Mouse (Mus musculus): ENCODE measurements around the gene Zfp335.
"Not testable (repeated sequence)": the region's sequence is repeated elsewhere in the genome, so short reads cannot be mapped to it uniquely, and the experiment has no call there.

Zfp335 gene

GRCm38 (mm10) chr2:164871602-164872303 lies 39.8 kb downstream of the Zfp335 start:
- no peak for DNase-seq (ENCODE audit: low read depth, low spot score)

GRCm38 (mm10) chr2:164868491-164868890 lies 43.1 kb downstream of the Zfp335 start:
- DNase-seq (ENCODE audit: low read depth, low spot score): no peak

DNA sequence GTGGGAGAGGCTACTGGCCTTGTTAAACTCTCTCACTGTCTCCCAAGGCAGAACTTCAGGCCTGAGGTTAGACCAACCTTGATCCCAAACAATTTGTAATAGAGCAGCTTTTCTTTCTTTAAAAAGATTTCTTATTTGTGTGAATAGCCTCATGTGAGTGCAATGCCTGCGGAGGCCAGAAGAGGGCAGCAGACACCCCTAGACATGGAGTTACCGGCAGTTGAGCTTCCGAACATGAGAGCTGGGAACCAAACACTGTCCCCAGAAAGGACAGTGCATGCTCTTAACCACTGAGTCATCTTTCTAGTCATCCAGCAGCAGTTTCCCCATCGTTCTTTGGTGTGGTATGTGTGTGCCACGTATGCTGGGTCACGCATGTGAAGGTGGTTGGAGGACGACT lies 44.0 kb downstream of the Zfp335 start:
- DNase-seq (ENCODE audit: low read depth, low spot score): peak; percentile 53

DNA sequence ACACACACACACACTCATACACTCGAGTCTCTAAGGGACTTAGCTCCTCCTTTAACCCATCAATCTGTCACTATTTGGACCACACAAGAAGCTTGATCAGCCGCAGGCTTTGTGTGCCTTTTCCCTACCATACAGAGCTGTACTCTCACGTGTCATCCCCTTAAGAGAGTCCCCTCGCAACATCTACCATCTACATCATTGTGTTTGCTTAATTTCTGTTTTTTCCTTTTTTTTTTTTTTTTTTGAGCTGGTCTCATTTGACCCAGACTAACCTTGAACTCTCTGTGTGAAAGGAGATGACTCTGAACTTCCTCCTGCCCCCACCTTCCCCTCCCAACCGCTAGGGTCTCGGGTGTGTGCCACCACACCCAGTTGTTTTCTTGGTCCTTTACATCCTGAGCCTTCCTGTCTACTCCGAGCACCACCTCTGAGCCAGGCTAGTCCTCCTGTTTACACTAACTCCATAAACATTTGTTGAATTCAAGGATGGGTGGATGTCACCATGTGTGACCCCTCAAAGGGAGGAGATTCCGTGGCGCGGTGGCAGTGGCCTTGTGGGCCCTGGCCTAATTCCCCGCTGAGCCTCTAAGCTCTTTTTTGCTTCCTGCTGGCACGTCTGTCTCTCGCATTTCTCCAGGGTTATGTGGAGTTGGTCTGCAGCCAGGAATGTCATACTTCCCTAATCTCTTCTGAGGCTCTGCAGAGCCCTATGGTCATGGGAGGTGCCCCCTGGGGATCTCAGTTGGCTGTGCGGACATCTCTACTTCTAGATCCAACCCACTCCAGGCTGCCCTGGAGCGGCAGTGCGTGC lies 44.6 kb downstream of the Zfp335 start:
- DNase-seq (ENCODE audit: low read depth, low spot score): peak; percentile 80

DNA sequence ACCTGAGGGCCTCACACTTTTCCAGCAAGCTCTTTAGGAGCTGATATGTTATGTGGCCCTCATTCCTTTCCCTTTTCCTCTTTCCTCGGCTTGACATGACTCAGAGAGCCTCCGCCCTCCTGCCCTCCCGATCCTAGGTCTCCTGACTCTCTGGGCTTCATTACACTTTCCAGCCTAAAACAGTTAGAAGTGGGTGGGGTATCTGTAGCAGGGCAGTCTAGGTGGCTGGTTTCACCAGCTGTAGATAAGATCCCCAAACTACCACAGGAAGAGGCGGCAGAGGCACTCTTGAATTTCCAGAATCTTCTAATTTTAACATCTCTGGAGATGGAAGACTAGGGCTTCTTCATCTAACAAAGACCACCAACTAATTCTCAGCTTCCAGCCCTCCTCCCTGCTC lies 47.0 kb downstream of the Zfp335 start:
- no peak for DNase-seq (ENCODE audit: low read depth, low spot score)

GRCm38 (mm10) chr2:164863411-164863810 lies 48.1 kb downstream of the Zfp335 start:
- DNase-seq (ENCODE audit: low read depth, low spot score): not testable (repeated sequence)

DNA sequence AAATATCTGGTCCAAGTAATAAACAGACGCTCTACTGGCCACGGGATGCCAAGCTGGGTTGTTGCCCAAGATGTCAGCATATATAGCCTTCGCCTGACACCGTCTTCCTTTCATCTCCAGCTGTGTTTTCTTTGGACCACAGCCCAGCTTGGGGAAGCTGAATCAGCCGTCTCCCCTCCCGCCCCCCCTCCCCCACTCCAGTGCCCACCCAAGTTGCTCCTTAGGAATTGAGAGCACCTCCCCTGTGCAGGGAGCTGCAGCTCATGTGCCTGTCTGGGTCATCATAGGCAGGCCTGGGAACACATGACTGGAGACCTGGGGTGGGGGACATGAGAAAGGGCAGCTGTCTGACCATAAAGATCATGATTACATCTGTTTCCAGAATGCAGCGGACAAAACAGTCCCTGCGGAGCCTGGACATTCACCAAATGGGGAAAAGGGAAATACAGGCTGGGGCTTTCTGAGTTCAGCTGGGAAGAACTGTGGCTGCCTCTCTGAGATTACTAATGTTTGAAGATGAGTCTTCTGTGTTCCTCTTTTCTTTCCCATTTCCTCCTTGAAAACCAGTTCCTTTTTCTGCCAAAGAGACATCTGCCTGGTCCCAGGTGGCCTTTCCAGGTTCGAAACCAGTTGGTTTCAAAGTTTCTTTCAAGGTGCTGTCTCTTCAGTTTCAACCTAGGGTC lies 49.2 kb downstream of the Zfp335 start:
- peak; percentile 72 for DNase-seq (ENCODE audit: low read depth, low spot score)

GRCm38 (mm10) chr2:164861094-164861493 lies 50.5 kb downstream of the Zfp335 start:
- DNase-seq (ENCODE audit: low read depth, low spot score): peak; percentile 33

GRCm38 (mm10) chr2:164859640-164860432 lies 51.7 kb downstream of the Zfp335 start:
- DNase-seq (ENCODE audit: low read depth, low spot score): no peak

GRCm38 (mm10) chr2:164859155-164859554 lies 52.4 kb downstream of the Zfp335 start:
- no peak for DNase-seq (ENCODE audit: low read depth, low spot score)

DNA sequence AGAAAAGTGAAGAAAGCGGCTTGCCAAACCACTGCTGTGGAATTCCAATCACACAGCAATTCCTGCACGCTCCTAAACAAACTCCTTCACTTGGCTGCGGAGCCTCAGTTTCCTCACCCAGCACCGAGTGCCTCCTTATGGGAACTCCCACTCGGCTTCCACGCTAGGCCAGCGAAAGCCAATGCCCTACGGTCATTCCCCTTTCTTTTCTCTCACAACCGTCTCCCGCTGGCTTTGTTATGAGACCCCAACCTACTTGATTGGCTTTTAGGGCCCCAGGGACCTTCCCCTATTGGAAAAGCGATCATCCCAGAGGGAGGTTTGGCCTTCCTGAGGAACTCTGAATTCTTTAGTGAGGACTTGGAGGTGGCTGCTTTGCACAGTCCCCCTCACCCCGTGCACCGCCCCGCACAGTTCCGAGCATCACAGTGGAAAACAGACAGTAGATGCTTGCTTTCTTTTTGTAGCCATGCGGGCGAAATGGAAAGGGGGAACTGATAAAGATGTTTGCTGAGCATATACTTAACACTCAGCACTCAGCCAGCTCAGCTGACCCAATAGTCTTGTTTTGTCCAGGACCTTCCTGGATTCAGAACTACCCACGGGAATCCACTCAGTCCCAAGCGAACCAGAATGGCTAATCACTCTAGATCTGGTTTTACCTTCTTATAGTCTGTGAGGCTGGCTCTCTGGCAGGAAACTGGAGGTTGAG lies 53.6 kb downstream of the Zfp335 start:
- no peak for DNase-seq (ENCODE audit: low read depth, low spot score)

GRCm38 (mm10) chr2:164857101-164857821 lies 54.3 kb downstream of the Zfp335 start, which contains the start of gene Pltp:
Gene Pltp, minus strand, starts transcription at chr2:164857711.
- peak; percentile 90 for DNase-seq (ENCODE audit: low read depth, low spot score)

DNA sequence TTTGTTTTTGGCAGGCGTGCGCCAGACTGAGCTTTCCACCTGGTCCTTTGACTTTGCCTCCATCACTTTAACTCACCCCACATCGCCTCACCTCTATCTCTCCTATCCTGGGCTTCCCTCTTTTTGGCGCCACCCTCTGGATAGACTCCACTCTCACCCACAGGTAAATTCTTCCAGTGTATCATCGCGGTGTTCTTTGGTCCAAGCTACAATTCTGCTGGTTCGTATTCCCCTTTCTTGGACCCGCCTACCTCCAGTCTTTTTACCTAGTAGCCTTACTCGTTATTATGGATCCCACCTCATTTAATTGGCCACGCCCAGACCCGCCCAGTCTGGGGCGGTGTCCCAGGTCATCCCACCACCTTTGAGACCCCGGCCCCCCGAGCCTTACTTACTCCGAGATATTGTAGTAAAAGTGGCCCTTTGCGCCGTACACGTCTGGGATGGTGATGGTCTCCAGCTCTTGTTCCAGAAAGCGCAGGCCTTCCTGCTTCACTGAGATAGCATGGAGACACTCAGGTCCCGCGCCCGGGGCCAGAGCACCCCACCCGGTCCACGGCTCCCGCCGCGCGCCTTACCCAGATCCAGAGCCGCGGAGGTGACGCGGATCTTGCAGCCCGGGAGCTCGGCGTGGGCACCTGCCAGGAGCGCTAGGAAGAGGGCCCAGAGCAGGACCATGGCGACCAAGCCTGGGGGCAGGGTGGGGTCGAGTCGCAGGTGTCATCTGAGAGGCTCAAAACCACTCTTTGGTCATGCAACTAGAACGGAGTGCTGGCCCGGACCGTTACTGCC lies 55.1 kb downstream of the Zfp335 start:
- DNase-seq (ENCODE audit: low read depth, low spot score): no peak

- DNase-seq (ENCODE audit: low read depth, low spot score): not testable (repeated sequence)
Observed at GRCm38 (mm10) chr2:164855572-164855971, 56.0 kb downstream of the Zfp335 start.

GRCm38 (mm10) chr2:164850061-164850460 lies 61.5 kb downstream of the Zfp335 start:
- no peak for DNase-seq (ENCODE audit: low read depth, low spot score)

GRCm38 (mm10) chr2:164845782-164846181 lies 65.8 kb downstream of the Zfp335 start:
- DNase-seq (ENCODE audit: low read depth, low spot score): peak; percentile 36
